Mouse (Mus musculus) MEL (cell line): Measurements from ENCODE around the gene Jmjd1c. TPM values are rescaled to one million over a fixed set of nuclear protein-coding genes. Genes with fewer than 3 reads are reported as not detected.

Experiments
- DNase-seq: peaks from one replicate; pipeline ENCODE4 v3.0.0; 2011; ENCODE audit warnings: low read depth, low spot score
- H3K27ac ChIP-seq: 2 replicates; pipeline ENCODE4 v1.5.1; 2012; ENCODE audit warnings: low read depth, mild to moderate bottlenecking, control low read depth, low read length, moderate library complexity; ENCODE audit not compliant: control insufficient read depth
- H3K27me3 ChIP-seq, 2 experiments: fragments of 150-350 bp in 1 of 2; sonication (generic) in 1 of 2; 2 replicates each; pipeline ENCODE4 v1.6.1; 2012; ENCODE audit warnings: low read length in 2 of 2, mild to moderate bottlenecking in 2 of 2, improper control_type of control experiment in 1 of 2, moderate library complexity in 1 of 2; ENCODE audit not compliant: insufficient read depth in 2 of 2, control insufficient read depth in 1 of 2
- H3K36me3 ChIP-seq, 2 experiments: 2 replicates each; pipeline ENCODE4 v1.6.1; 2012 to 2014; ENCODE audit warnings: low read length in 2 of 2, improper control_type of control experiment in 1 of 2, inconsistent platforms in 1 of 2, mild to moderate bottlenecking in 1 of 2; ENCODE audit not compliant: insufficient read depth in 2 of 2, control insufficient read depth in 1 of 2
- H3K4me1 ChIP-seq, 2 experiments: fragments of 150-350 bp in 1 of 2; sonication (generic) in 1 of 2; 2 replicates each; pipeline ENCODE4 v1.6.1; 2012; ENCODE audit warnings: low read length in 2 of 2, improper control_type of control experiment in 1 of 2, mild to moderate bottlenecking in 1 of 2; ENCODE audit not compliant: insufficient read depth in 2 of 2, control insufficient read depth in 1 of 2
- H3K4me3 ChIP-seq, 2 experiments: fragments of 150-350 bp in 1 of 2; sonication (generic) in 1 of 2; 2 replicates each; pipeline ENCODE4 v1.5.1; 2012; ENCODE audit warnings: low read depth in 2 of 2, low read length in 2 of 2, mild to moderate bottlenecking in 2 of 2, moderate library complexity in 2 of 2, control low read depth in 1 of 2, improper control_type of control experiment in 1 of 2; ENCODE audit not compliant: control insufficient read depth in 1 of 2, insufficient read depth in 1 of 2
- H3K79me2 ChIP-seq: 2 replicates; pipeline ENCODE4 v1.6.1; 2012; ENCODE audit warnings: mild to moderate bottlenecking, low read length, moderate library complexity; ENCODE audit not compliant: control insufficient read depth, poor library complexity, insufficient read depth
- H3K9ac ChIP-seq: 2 replicates; pipeline ENCODE4 v1.6.1; 2012; ENCODE audit warnings: low read depth, mild to moderate bottlenecking, control low read depth, low read length, moderate library complexity; ENCODE audit not compliant: control insufficient read depth, poor library complexity, severe bottlenecking
- H3K9me3 ChIP-seq: fragments of 150-350 bp; sonication (generic); replicated peaks from 2 replicates; pipeline ENCODE4 v1.6.1; 2012; ENCODE audit warnings: mild to moderate bottlenecking, low read length, improper control_type of control experiment, moderate library complexity; ENCODE audit not compliant: insufficient read depth
- BHLHE40 ChIP-seq: IDR thresholded peaks from 2 replicates; pipeline ENCODE4 v1.6.1; 2012; ENCODE audit warnings: low read depth, mild to moderate bottlenecking, inconsistent platforms, low read length, improper control_type of control experiment, borderline replicate concordance
- CHD1 ChIP-seq: IDR thresholded peaks from 2 replicates; pipeline ENCODE4 v1.6.1; 2012; ENCODE audit warnings: low read depth, mild to moderate bottlenecking, inconsistent platforms, low read length, improper control_type of control experiment
- CHD2 ChIP-seq: IDR thresholded peaks from 2 replicates; pipeline ENCODE4 v1.6.1; 2011; ENCODE audit warnings: low read length, improper control_type of control experiment
- E2F4 ChIP-seq: IDR thresholded peaks from 2 replicates; pipeline ENCODE4 v1.6.1; 2011; ENCODE audit warnings: low read depth, low read length, improper control_type of control experiment, borderline replicate concordance
- EP300 ChIP-seq, 2 experiments: IDR thresholded peaks; 2 replicates each; pipeline ENCODE4 v1.6.1; 2011; ENCODE audit warnings: improper control_type of control experiment in 2 of 2, low read length in 2 of 2, low read depth in 1 of 2, mild to moderate bottlenecking in 1 of 2
- ETS1 ChIP-seq: IDR thresholded peaks from 2 replicates; pipeline ENCODE4 v1.6.1; 2012; ENCODE audit warnings: low read depth, mild to moderate bottlenecking, inconsistent platforms, low read length, improper control_type of control experiment, moderate library complexity
- GATA1 ChIP-seq: IDR thresholded peaks from 2 replicates; pipeline ENCODE4 v1.6.1; 2011; ENCODE audit warnings: low read depth, low read length, improper control_type of control experiment
- JUND ChIP-seq: IDR thresholded peaks from 2 replicates; pipeline ENCODE4 v1.6.1; 2011; ENCODE audit warnings: low read depth, mild to moderate bottlenecking, improper control_type of control experiment, low read length
- KAT2A ChIP-seq: conservative IDR thresholded peaks from 2 replicates; pipeline ENCODE4 v1.6.1; 2012; ENCODE audit warnings: low read depth, low read length, improper control_type of control experiment, inconsistent platforms
- MAFK ChIP-seq: IDR thresholded peaks from 2 replicates; pipeline ENCODE4 v1.6.1; 2011; ENCODE audit warnings: low read depth, mild to moderate bottlenecking, low read length, improper control_type of control experiment, borderline replicate concordance
- MAZ ChIP-seq: IDR thresholded peaks from 2 replicates; pipeline ENCODE4 v1.6.1; 2012; ENCODE audit warnings: low read depth, mild to moderate bottlenecking, inconsistent platforms, low read length, improper control_type of control experiment
- MEF2A ChIP-seq: IDR thresholded peaks from 2 replicates; pipeline ENCODE4 v1.6.1; 2014; ENCODE audit warnings: low read depth, mild to moderate bottlenecking, inconsistent platforms, low read length, improper control_type of control experiment; ENCODE audit not compliant: poor library complexity, insufficient replicate concordance, severe bottlenecking; ENCODE audit errors: extremely low read depth
- MXI1 ChIP-seq: IDR thresholded peaks from 2 replicates; pipeline ENCODE4 v1.6.1; 2011; ENCODE audit warnings: mild to moderate bottlenecking, low read depth, low read length, improper control_type of control experiment
- MYB ChIP-seq: IDR thresholded peaks from 2 replicates; pipeline ENCODE4 v1.6.1; 2011; ENCODE audit warnings: mild to moderate bottlenecking, low read depth, low read length, improper control_type of control experiment
- MYC ChIP-seq: IDR thresholded peaks from 2 replicates; pipeline ENCODE4 v1.6.1; 2011; ENCODE audit warnings: low read depth, mild to moderate bottlenecking, low read length, improper control_type of control experiment, moderate library complexity
- NELFE ChIP-seq: IDR thresholded peaks from 2 replicates; pipeline ENCODE4 v1.6.1; 2011; ENCODE audit warnings: low read depth, low read length, improper control_type of control experiment
- NRF1 ChIP-seq: IDR thresholded peaks from 2 replicates; pipeline ENCODE4 v1.6.1; 2014; ENCODE audit warnings: low read depth, mild to moderate bottlenecking, inconsistent platforms, low read length, improper control_type of control experiment, moderate library complexity; ENCODE audit not compliant: poor library complexity, insufficient read depth, severe bottlenecking
- POLR2AphosphoS2 ChIP-seq: IDR thresholded peaks from 2 replicates; pipeline ENCODE4 v1.6.1; 2011; ENCODE audit warnings: low read length, improper control_type of control experiment
- RAD21 ChIP-seq: IDR thresholded peaks from 2 replicates; pipeline ENCODE4 v1.6.1; 2011; ENCODE audit warnings: mild to moderate bottlenecking, low read depth, low read length, improper control_type of control experiment
- RCOR1 ChIP-seq: IDR thresholded peaks from 2 replicates; pipeline ENCODE4 v1.6.1; 2012; ENCODE audit warnings: low read depth, mild to moderate bottlenecking, inconsistent platforms, low read length, improper control_type of control experiment
- SMC3 ChIP-seq: IDR thresholded peaks from 2 replicates; pipeline ENCODE4 v1.6.1; 2011; ENCODE audit warnings: low read depth, low read length, improper control_type of control experiment
- TBP ChIP-seq: IDR thresholded peaks from 2 replicates; pipeline ENCODE4 v1.8.0; 2011; ENCODE audit warnings: low read depth, low read length, improper control_type of control experiment
- UBTF ChIP-seq: IDR thresholded peaks from 2 replicates; pipeline ENCODE4 v1.6.1; 2012; ENCODE audit warnings: low read depth, mild to moderate bottlenecking, inconsistent platforms, low read length, improper control_type of control experiment, moderate library complexity, borderline replicate concordance; ENCODE audit not compliant: insufficient read depth
- ZMIZ1 ChIP-seq: IDR thresholded peaks from 2 replicates; pipeline ENCODE4 v1.6.1; 2012; ENCODE audit warnings: low read depth, mild to moderate bottlenecking, inconsistent platforms, low read length, improper control_type of control experiment, moderate library complexity
- polyA plus RNA-seq, 2 experiments: library from polyadenylated mRNA; stranded (reverse) in 1 of 2; unstranded in 1 of 2; fragments of >175 nt in 1 of 2; fragments of >200 nt in 1 of 2; gene quantifications; 2 replicates each; pipeline versions ENCODE4 v1.2.1 to v1.2.4; 2012; ENCODE audit warnings: low replicate concordance in 2 of 2, low read depth in 1 of 2; ENCODE audit not compliant: insufficient read length in 2 of 2, insufficient read depth in 1 of 2, missing spikeins in 1 of 2
- total RNA-seq: library from RNA; depleted of rRNA; stranded (reverse); fragments of 300-350 nt; gene quantifications from 2 replicates; pipeline ENCODE4 v1.2.3, GENCODE M21; 2012

Gene Jmjd1c
- total and polyA plus RNA-seq, 3 experiments: 10.6 to 62.3 (median 15.2) TPM

DNA sequence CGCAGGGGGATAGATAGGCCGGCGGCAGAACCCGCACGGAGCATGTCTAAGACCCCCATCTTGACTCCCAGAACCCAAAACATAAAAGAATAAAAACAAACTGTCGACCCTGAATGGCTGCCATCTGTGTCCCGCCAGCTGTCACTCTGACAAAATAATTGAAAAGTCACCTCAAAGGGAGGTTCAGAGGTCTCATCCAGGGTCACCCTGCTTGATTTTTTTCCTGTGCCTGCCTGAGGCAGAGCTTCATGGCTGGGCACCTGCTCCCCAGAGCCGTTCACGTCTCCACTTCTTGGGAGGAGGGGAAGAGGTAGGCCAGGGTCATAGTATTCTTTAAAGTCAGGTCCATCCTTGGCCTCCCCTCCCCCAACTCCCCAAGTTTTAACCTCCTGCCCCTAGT, 8.6 kb downstream of the Jmjd1c start:
- Histone ChIP-seq H3K9me3 (no peaks in the 10 kb centered on the region), H3K27ac (no peak overlapping the region), H3K4me3 (no peak overlapping the region), H3K36me3 (no peaks in the 10 kb centered on the region), H3K4me1 (no peaks in the 10 kb centered on the region), H3K79me2 (no peaks in the 10 kb centered on the region), H3K27me3 (no peaks in the 10 kb centered on the region), H3K9ac (no peak overlapping the region)
- DNase-seq: no peak
- TF ChIP-seq JUND (no peak), MAFK (no peak), MEF2A (no peak), RAD21 (no peak), BHLHE40 (no peak), ETS1 (no peak), CHD2 (no peak), RCOR1 (no peak), GATA1 (no peak)

GRCm38 (mm10) chr10:67105331-67106217, 9.6 kb downstream of the Jmjd1c start:
- no peak overlapping the region for H3K4me3 ChIP-seq
- no peaks in the 10 kb centered on the region for H3K9me3 ChIP-seq
- H3K4me1 ChIP-seq: no peaks in the 10 kb centered on the region
- H3K27ac ChIP-seq: no peak overlapping the region
- H3K27me3 ChIP-seq: no peaks in the 10 kb centered on the region
- H3K9ac ChIP-seq: no peak overlapping the region
- no peaks in the 10 kb centered on the region for H3K79me2 ChIP-seq
- TF ChIP-seq CHD1 (no peak), MYC (no peak), POLR2AphosphoS2 (no peak), TBP (no peak), UBTF (no peak), SMC3 (no peak), EP300 (IDR thresholded peaks at IDR 0.05; ENCODE audit: low read depth in 1 of 2, low read length in 2 of 2) (no peak), MYB (no peak), BHLHE40 (no peak), MAZ (no peak), NELFE (no peak), E2F4 (no peak), NRF1 (no peak), KAT2A (no peak), ZMIZ1 (no peak), MXI1 (no peak)
- TF ChIP-seq, all 39 proteins: peak for 0
- DNase-seq: no peak
- H3K36me3 ChIP-seq: no peaks in the 10 kb centered on the region
